Mouse (Mus musculus) cerebellum, adult 8-10 months (tissue): Measurements from ENCODE around the gene Grin3b.

Source experiments
- DNase-seq: peaks from one replicate; pipeline ENCODE4 v3.0.0; 2022

Grin3b gene

GRCm38 (mm10) chr10:79968181-79968580, 2.3 kb upstream of the Grin3b start:
- no peak for DNase-seq

- no peak for DNase-seq
These were observed 1.4 kb upstream of the Grin3b start for GRCm38 (mm10) chr10:79969124-79969568.

- DNase-seq, result no peak
These were observed 625 bp downstream of the Grin3b start for GRCm38 (mm10) chr10:79971183-79971497.

- DNase-seq, result no peak
These were observed 2.3 kb downstream of the Grin3b start for GRCm38 (mm10) chr10:79972831-79973230.

GRCm38 (mm10) chr10:79974087-79974486, 3.6 kb downstream of the Grin3b start:
- DNase-seq, result no peak

GRCm38 (mm10) chr10:79974668-79975067, 4.2 kb downstream of the Grin3b start:
- no peak for DNase-seq

- DNase-seq, result no peak
These were observed 5.7 kb downstream of the Grin3b start for GRCm38 (mm10) chr10:79976071-79976721.

GRCm38 (mm10) chr10:79976722-79977107, 6.2 kb downstream of the Grin3b start:
- no peak for DNase-seq

GRCm38 (mm10) chr10:79977324-79977723, 6.8 kb downstream of the Grin3b start:
- DNase-seq, result no peak

GRCm38 (mm10) chr10:79978061-79978460, 7.5 kb downstream of the Grin3b start:
- DNase-seq, result no peak

- DNase-seq, result no peak
These were observed 9.1 kb downstream of the Grin3b start for GRCm38 (mm10) chr10:79979401-79980155.

GRCm38 (mm10) chr10:79983205-79983604, 12.7 kb downstream of the Grin3b start:
- no peak for DNase-seq

- peak; percentile 80 for DNase-seq
These were observed 13.2 kb downstream of the Grin3b start for GRCm38 (mm10) chr10:79983670-79984069.

- DNase-seq, result peak; percentile 82
These were observed 13.8 kb downstream of the Grin3b start, which contains the start of gene Tmem259 for GRCm38 (mm10) chr10:79984195-79984816. Gene Tmem259, minus strand, starts transcription at chr10:79984330.

- DNase-seq, result peak; percentile 96
These were observed 14.4 kb downstream of the Grin3b start for GRCm38 (mm10) chr10:79984871-79985270.

GRCm38 (mm10) chr10:79985334-79986231, 15.1 kb downstream of the Grin3b start:
- peak; percentile 79 for DNase-seq

GRCm38 (mm10) chr10:79986232-79986878, 15.8 kb downstream of the Grin3b start:
- peak; percentile 60 for DNase-seq

GRCm38 (mm10) chr10:79986963-79987362, 16.4 kb downstream of the Grin3b start:
- DNase-seq, result peak; percentile 88

GRCm38 (mm10) chr10:79987771-79988505, 17.4 kb downstream of the Grin3b start:
- no peak for DNase-seq

- no peak for DNase-seq
These were observed 18.2 kb downstream of the Grin3b start, which contains the start of gene Cnn2 for GRCm38 (mm10) chr10:79988506-79989271. Gene Cnn2, plus strand, starts transcription at chr10:79988584.
